Mouse (Mus musculus) adrenal gland, adult (tissue): Measurements from ENCODE around the gene Gtf2a1l.

Source experiments
- DNase-seq, 2 experiments: peaks; one replicate each; pipeline ENCODE4 v3.0.0; 2022 to 2023; ENCODE audit warnings: low spot score in 1 of 2; ENCODE audit not compliant: inconsistent age in 2 of 2

The Gtf2a1l gene

DNA sequence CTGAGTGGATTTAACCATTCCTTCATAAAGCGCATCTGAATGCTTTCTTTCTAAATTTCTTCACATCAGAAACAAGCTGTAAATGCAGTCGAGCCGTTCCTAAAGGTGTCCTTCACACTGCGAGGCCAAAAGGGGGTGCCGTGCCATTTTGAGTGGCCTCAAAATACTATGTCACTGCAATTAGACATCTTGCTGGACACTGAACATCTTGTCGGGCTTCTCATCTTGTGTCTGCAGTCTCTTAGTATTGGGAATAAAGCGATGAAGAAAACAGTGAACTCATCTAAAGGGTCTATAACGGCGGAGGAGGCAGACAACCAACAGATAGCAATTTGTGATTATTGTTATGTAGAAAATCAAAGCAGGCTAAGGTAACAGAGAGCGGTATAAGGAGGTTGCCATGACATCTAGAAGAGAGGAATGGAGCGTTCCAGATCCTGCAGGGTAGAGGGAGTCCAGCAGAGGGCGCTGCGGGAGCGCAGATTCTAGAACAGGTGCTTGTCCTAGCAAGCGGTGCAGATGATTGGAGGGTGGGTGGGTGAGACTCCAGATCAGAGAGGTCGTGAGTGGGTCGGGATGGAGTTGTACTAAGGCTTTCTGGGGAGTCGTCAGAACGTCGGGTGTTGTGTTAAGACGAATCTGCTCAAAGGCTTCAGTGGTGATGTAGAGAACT is 15.6 kb upstream of the Gtf2a1l start:
- peak; percentile 68 to 91 for DNase-seq

- DNase-seq: no peak
These were observed 15.1 kb upstream of the Gtf2a1l start for GRCm38 (mm10) chr17:88653375-88653769.

DNA sequence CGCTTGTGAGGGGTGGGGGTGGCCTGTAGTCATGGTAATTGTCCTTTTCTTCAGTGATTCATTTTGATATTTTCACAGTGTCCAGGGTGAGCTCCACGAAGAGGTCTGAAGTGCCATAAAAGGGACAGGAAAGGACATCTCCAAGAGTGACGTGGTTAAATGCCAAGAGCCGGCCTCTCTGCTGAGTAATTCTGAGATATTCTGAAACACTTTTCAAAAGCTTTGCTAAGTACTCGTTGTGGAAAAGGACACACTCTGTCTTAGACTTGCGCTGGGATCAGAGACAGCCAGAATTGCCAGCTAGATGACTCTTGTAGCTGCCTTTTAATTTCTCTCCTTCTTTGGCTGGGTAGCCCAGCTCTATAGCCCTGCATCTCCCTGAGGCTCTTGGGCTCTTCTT is 9.9 kb upstream of the Gtf2a1l start:
- DNase-seq: peak in 1 of 2 experiments; percentile 42

GRCm38 (mm10) chr17:88666076-88666475 is 2.4 kb upstream of the Gtf2a1l start:
- no peak for DNase-seq

GRCm38 (mm10) chr17:88669921-88670320 is 1.5 kb downstream of the Gtf2a1l start:
- DNase-seq: no peak

DNA sequence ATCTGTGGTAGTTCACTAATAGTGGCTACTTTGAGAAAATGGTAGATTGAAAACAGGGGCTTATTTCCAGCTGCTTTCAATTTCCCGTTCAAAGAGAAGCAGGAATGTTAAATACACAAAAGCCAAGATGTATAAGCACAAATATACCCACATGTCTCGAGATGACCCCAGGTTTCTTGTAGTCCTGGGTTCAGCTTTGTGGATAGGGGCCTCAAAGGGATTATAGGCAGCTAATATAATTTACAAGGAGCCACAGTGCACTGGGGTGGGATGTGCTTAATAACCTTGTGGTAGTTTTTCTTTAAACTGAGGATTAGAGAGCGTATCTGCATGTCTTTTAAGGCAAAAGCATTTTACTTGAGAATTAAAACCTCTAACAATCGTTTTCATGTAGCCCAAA is 2.3 kb downstream of the Gtf2a1l start:
- DNase-seq: no peak

GRCm38 (mm10) chr17:88675310-88676309 is 7.2 kb downstream of the Gtf2a1l start:
- no peak for DNase-seq

DNA sequence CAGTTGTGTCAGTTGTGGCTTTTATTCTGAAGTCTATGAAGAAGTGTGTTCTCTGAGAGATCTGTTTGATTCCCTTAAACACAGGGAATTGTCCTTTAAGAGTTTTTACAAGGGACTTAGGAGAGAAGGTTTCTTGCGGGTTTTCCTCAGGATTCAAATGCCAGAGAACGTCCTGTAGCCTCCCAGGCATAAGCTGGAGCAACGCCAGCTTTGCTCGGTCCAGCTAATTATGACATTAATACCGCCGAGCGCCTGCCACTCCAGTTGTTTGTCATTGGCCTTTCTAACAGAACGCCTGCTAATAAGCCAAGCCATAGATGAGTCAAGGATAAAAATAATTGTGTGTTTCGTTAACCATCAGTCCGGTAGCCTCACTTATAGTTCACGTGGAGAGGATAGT is 19.8 kb downstream of the Gtf2a1l start:
- DNase-seq: no peak

DNA sequence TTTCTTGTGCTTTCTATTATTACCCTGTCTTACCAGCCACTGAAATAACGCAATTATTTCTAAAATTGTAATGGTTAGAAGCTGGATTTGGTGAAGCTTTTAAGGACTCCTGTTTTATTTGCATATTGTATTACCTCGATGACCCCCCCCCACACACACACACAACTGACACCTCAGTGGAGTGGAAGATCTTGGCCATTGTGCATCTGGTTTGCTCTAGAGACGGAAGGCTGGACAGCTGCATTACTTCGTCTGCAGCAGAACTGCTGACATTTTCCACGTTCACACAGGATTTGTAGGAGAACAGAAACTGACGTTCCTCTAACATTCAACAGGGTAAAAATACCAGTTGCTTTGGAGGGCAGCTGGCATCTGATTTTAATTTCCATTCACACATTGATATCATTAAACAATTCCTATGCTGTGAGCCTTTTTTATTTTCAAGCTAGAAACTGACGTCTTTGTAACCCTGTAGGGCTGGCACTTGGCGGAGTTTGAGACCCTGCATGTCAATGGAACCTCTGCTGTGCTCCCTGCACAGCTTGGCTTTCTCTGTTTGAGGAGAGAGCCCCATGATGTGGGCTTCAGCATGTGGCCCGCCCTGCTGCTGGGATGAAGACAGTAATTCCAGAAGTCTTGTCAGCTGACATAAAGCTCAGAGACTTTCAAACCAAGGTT is 28.3 kb downstream of the Gtf2a1l start:
- DNase-seq: no peak

DNA sequence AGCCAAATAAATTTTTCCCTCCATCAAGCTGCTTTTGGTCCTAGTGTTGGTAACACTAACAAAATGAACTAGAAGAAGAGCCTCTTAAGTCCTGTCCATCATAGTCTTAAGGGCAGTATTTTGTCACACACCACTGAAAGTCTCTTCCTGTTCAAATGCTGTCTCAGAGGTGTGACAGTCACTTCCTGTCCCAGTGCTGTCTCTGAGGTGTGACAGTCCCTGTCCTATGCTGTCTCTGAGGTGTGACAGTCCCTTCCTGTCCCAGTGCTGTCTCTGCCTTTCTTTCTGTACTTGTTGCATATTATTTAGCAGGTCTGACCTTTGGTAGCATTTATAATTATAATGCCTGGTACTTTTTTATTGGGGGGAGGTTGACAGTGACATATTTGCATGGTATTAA is 32.4 kb downstream of the Gtf2a1l start:
- DNase-seq: no peak

- DNase-seq: no peak
These were observed 33.9 kb downstream of the Gtf2a1l start for GRCm38 (mm10) chr17:88702345-88702744.

- DNase-seq: no peak
These were observed 34.7 kb downstream of the Gtf2a1l start for GRCm38 (mm10) chr17:88703112-88703511.

- DNase-seq: no peak
These were observed 37.8 kb downstream of the Gtf2a1l start for GRCm38 (mm10) chr17:88706231-88706649.

- no peak for DNase-seq
These were observed 81.2 kb downstream of the Gtf2a1l start for GRCm38 (mm10) chr17:88749646-88750045.

DNA sequence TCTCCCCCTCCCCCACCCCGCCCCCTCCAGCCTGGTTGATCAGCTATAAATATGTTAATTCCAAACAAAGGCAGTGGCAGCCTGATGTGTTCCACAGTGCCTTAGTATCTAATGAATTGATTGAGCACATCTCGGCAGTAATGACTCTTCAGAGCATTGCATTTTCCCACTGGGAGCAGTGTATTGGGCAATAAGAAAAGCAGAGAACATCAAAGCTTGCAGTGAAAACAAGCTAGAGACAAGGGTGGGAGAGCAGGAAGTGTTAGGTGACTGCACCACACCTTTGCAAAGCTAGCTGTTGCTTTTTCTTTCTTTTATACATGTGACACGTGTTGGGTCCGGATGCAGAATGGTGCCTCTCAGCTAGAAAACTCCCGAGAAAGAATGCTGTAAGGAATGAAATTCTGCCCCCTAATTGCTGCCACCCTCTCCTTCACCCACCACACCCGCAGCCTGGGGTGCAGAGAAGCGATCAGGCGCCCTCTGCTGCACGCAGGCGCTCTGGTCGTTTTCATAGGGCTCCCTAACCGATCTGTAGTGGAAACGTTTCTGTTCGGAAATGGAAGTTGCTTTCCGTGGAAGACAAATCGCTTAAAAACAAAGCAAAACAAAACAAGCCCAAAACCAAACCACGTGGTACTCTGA is 84.5 kb downstream of the Gtf2a1l start:
- DNase-seq: peak; percentile 25 to 60

GRCm38 (mm10) chr17:88753472-88753857 is 85.0 kb downstream of the Gtf2a1l start:
- no peak for DNase-seq

DNA sequence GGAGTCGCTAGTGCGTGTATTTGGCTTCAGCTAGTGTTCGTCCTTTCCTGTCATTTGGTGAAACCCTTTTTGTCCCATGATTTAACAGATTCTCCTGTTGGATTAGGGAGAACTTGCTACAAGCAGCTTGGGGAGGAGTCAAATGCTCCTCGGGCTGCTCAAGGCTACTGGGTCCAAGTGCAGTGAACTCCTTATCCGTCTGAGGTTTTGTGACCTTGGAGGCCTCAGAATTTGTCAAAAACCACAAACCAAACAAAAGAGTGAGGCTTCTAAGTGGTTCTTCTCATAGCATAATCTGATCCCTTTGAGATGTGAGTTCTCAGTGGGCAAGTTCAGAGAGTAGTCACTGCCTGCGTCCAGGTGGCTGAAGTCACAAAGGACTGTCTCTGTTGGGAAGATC is 87.3 kb downstream of the Gtf2a1l start:
- peak; percentile 11 to 27 for DNase-seq

- DNase-seq: no peak
These were observed 89.6 kb downstream of the Gtf2a1l start for GRCm38 (mm10) chr17:88758003-88758437.

DNA sequence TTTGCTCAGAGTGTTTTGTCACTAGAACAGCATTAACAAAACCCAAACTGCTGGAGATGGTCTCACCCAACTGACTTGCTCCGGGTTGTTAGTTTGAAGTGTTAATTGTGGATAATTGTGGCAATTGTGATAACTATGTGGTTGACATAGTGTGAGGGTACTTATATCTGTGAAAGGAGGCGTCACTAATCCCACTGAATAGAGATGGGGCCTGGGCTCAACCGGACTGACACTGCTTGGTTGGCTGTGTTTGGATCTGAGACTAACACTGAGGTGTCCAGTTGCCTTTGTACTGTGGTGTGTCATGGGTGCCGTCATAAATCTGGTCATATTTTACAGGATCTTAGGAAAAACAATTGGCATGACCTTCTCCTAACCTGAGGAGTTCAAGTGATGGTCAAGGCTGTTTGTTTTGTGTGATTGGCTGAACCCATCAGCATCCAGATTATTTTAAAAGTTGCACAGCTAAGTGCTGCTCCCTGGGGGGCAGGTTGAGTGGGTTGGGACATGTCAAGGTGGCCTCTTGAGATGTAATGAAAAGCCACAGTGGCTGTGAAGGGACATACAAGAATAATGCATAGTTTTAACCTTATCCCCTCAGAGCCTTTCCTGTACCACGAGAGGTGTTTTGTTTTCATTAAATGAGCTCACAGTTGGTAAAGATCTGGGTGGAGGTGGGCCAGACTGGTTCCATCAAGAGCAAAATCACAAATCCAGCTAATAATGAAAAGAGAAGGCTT is 95.1 kb downstream of the Gtf2a1l start:
- DNase-seq: no peak

GRCm38 (mm10) chr17:88764136-88764485 is 95.7 kb downstream of the Gtf2a1l start:
- DNase-seq: no peak
